Mouse (Mus musculus): ENCODE measurements around the gene Tex101. TPM values are rescaled to one million over a fixed set of nuclear protein-coding genes. Genes with fewer than 3 reads are reported as not detected.
"Not testable (repeated sequence)": the region's sequence is repeated elsewhere in the genome, so short reads cannot be mapped to it uniquely, and the experiment has no call there.

Tex101 gene
- total and polyA plus RNA-seq, 2 experiments from 2014 or later, result not detected

- 82% methylated on average over 6 of the region's 6 CpGs for WGBS
- DNase-seq (ENCODE audit: low spot score), result no peak
Measured at GRCm38 (mm10) chr7:24622967-24623366, 53.5 kb downstream of the Tex101 start.

GRCm38 (mm10) chr7:24621193-24621592 is 55.3 kb downstream of the Tex101 start:
- peak; percentile 33; the same call in 1 of the 2 replicates for TF ChIP-seq CTCF (IDR thresholded peaks at IDR 0.05; ENCODE audit: low read depth)
- Histone ChIP-seq H3K27me3 (ENCODE audit: insufficient read depth, low read length) (no peaks in the 10 kb centered on the region), H3K4me3 (ENCODE audit: low read length) (no peak overlapping the region), H3K36me3 (ENCODE audit: insufficient read depth, low read length) (no peaks in the 10 kb centered on the region), H3K27ac (no peak overlapping the region), H3K9me3 (ENCODE audit: low read length) (no peaks in the 10 kb centered on the region), H3K4me2 (ENCODE audit: low read depth, low read length) (no peak overlapping the region), H3K9ac (replicated peaks; ENCODE audit: low read length) (no peak overlapping the region), H3K4me1 (ENCODE audit: insufficient read depth, low read length) (no peaks in the 10 kb centered on the region)
- ATAC-seq (no peak), DNase-seq (ENCODE audit: low spot score) (no peak)
- 82% methylated on average over 3 of the region's 3 CpGs for WGBS

More at GRCm38 (mm10) chr7:24622967-24623366, 53.5 kb downstream of the Tex101 start:
- Histone ChIP-seq H3K36me3 (ENCODE audit: insufficient read depth, low read length) (no peaks in the 10 kb centered on the region), H3K27me3 (ENCODE audit: insufficient read depth, low read length) (no peaks in the 10 kb centered on the region), H3K27ac (no peak overlapping the region), H3K4me1 (ENCODE audit: insufficient read depth, low read length) (no peaks in the 10 kb centered on the region), H3K4me2 (ENCODE audit: low read depth, low read length) (no peak overlapping the region), H3K9me3 (ENCODE audit: low read length) (no peaks in the 10 kb centered on the region), H3K9ac (replicated peaks; ENCODE audit: low read length) (no peak overlapping the region), H3K4me3 (ENCODE audit: low read length) (no peak overlapping the region)
- no peak for ATAC-seq
- TF ChIP-seq CTCF (IDR thresholded peaks at IDR 0.05; ENCODE audit: low read depth), result 0 out of 2 replicates have a peak, but pooled peaks have one; percentile 9

GRCm38 (mm10) chr7:24619671-24620397 is 56.6 kb downstream of the Tex101 start:
- H3K36me3 ChIP-seq (ENCODE audit: insufficient read depth, low read length), result no peaks in the 10 kb centered on the region
- 48% methylated on average over 13 of the region's 13 CpGs for WGBS

GRCm38 (mm10) chr7:24618374-24618773 is 58.1 kb downstream of the Tex101 start:
- H3K27me3 ChIP-seq (ENCODE audit: insufficient read depth, low read length); H3K4me1 ChIP-seq (ENCODE audit: insufficient read depth, low read length); ATAC-seq; H3K9me3 ChIP-seq (ENCODE audit: low read length); H3K9ac ChIP-seq (replicated peaks; ENCODE audit: low read length); H3K4me2 ChIP-seq (ENCODE audit: low read depth, low read length); H3K27ac ChIP-seq; H3K36me3 ChIP-seq (ENCODE audit: insufficient read depth, low read length); H3K4me3 ChIP-seq (ENCODE audit: low read length); DNase-seq (ENCODE audit: low spot score): not testable (repeated sequence)
- 89% methylated on average over 8 of the region's 8 CpGs for WGBS

More at GRCm38 (mm10) chr7:24619671-24620397, 56.6 kb downstream of the Tex101 start:
- H3K4me2 ChIP-seq (ENCODE audit: low read depth, low read length), result no peak overlapping the region
- H3K9me3 ChIP-seq (ENCODE audit: low read length), result no peaks in the 10 kb centered on the region
- H3K4me3 ChIP-seq (ENCODE audit: low read length), result no peak overlapping the region
- H3K9ac ChIP-seq (replicated peaks; ENCODE audit: low read length), result no peak overlapping the region
- no peaks in the 10 kb centered on the region for H3K4me1 ChIP-seq (ENCODE audit: insufficient read depth, low read length)
- H3K27ac ChIP-seq, result no peak overlapping the region
- DNase-seq (ENCODE audit: low spot score), result no peak
- no peak for ATAC-seq
- no peaks in the 10 kb centered on the region for H3K27me3 ChIP-seq (ENCODE audit: insufficient read depth, low read length)
- TF ChIP-seq CTCF (IDR thresholded peaks at IDR 0.05; ENCODE audit: low read depth), result peak; percentile 20; the same call in 1 of the 2 replicates

Other genes with a start within 250 kb of the Tex101 start
- not detected in 2 replicates for gene Irgc1, start 224.4 kb downstream of the Tex101 start, total RNA-seq (2014; rRNA removed)
- not detected in 2 replicates for gene Irgc1, start 224.4 kb downstream of the Tex101 start, polyA plus RNA-seq (2015; fragmentation: Nextera tagmentation; extraction: Ambion mirVana)
- gene Plaur, start 214.2 kb downstream of the Tex101 start, total RNA-seq (2014; rRNA removed), result 3.0 and 4.8 TPM in 2 replicates
- 1.3 and 1.4 TPM in 2 replicates for gene Plaur, start 214.2 kb downstream of the Tex101 start, polyA plus RNA-seq (2015; fragmentation: Nextera tagmentation; extraction: Ambion mirVana)
- gene Cadm4, start 194.7 kb downstream of the Tex101 start, total RNA-seq (2014; rRNA removed), result 423 and 447 TPM in 2 replicates
- 97.9 and 101 TPM in 2 replicates for gene Cadm4, start 194.7 kb downstream of the Tex101 start, polyA plus RNA-seq (2015; fragmentation: Nextera tagmentation; extraction: Ambion mirVana)
- gene Zfp428, start 169.7 kb downstream of the Tex101 start, total RNA-seq (2014; rRNA removed), result 138 and 152 TPM in 2 replicates
- gene Zfp428, start 169.7 kb downstream of the Tex101 start, polyA plus RNA-seq (2015; fragmentation: Nextera tagmentation; extraction: Ambion mirVana), result 219 and 222 TPM in 2 replicates
- gene AC161166.1, start 164.2 kb downstream of the Tex101 start, total RNA-seq (2014; rRNA removed), result not detected in 2 replicates
- 0.19 and 0.55 TPM in 2 replicates for gene AC161166.1, start 164.2 kb downstream of the Tex101 start, polyA plus RNA-seq (2015; fragmentation: Nextera tagmentation; extraction: Ambion mirVana)
- gene Irgq, start 146.0 kb downstream of the Tex101 start, total RNA-seq (2014; rRNA removed), result 103 and 107 TPM in 2 replicates
- gene Irgq, start 146.0 kb downstream of the Tex101 start, polyA plus RNA-seq (2015; fragmentation: Nextera tagmentation; extraction: Ambion mirVana), result 16.9 and 20.0 TPM in 2 replicates
- gene Pinlyp, start 130.6 kb downstream of the Tex101 start, total RNA-seq (2014; rRNA removed), result not detected in 2 replicates
- gene Pinlyp, start 130.6 kb downstream of the Tex101 start, polyA plus RNA-seq (2015; fragmentation: Nextera tagmentation; extraction: Ambion mirVana), result not detected in 2 replicates
- 36.7 and 50.8 TPM in 2 replicates for gene Xrcc1, start 130.4 kb downstream of the Tex101 start, total RNA-seq (2014; rRNA removed)
- 44.0 and 45.1 TPM in 2 replicates for gene Xrcc1, start 130.4 kb downstream of the Tex101 start, polyA plus RNA-seq (2015; fragmentation: Nextera tagmentation; extraction: Ambion mirVana)
- gene Ethe1, start 89.1 kb downstream of the Tex101 start, total RNA-seq (2014; rRNA removed), result 36.3 and 43.8 TPM in 2 replicates
- gene Ethe1, start 89.1 kb downstream of the Tex101 start, polyA plus RNA-seq (2015; fragmentation: Nextera tagmentation; extraction: Ambion mirVana), result 24.4 and 25.3 TPM in 2 replicates
- gene Zfp575, start 89.0 kb downstream of the Tex101 start, total RNA-seq (2014; rRNA removed), result 1.0 and 1.2 TPM in 2 replicates
- gene Zfp575, start 89.0 kb downstream of the Tex101 start, polyA plus RNA-seq (2015; fragmentation: Nextera tagmentation; extraction: Ambion mirVana), result 20.3 and 21.0 TPM in 2 replicates
- gene Phldb3, start 65.9 kb downstream of the Tex101 start, total RNA-seq (2014; rRNA removed), result 0.11 and 0.73 TPM in 2 replicates
- gene Phldb3, start 65.9 kb downstream of the Tex101 start, polyA plus RNA-seq (2015; fragmentation: Nextera tagmentation; extraction: Ambion mirVana), result not detected in 2 replicates
- 1.3 and 1.4 TPM in 2 replicates for gene Lypd3, start 40.1 kb downstream of the Tex101 start, total RNA-seq (2014; rRNA removed)
- 1.2 and 1.3 TPM in 2 replicates for gene Lypd3, start 40.1 kb downstream of the Tex101 start, polyA plus RNA-seq (2015; fragmentation: Nextera tagmentation; extraction: Ambion mirVana)
- not detected in 2 replicates for gene BC049730, start 32.6 kb upstream of the Tex101 start, total RNA-seq (2014; rRNA removed)
- gene BC049730, start 32.6 kb upstream of the Tex101 start, polyA plus RNA-seq (2015; fragmentation: Nextera tagmentation; extraction: Ambion mirVana), result not detected in 2 replicates
- not detected in 2 replicates for gene Gm4763, start 50.2 kb upstream of the Tex101 start, total RNA-seq (2014; rRNA removed)
- not detected in 2 replicates for gene Gm4763, start 50.2 kb upstream of the Tex101 start, polyA plus RNA-seq (2015; fragmentation: Nextera tagmentation; extraction: Ambion mirVana)
- gene Cd177, start 83.6 kb upstream of the Tex101 start, total RNA-seq (2014; rRNA removed), result 2.2 and 2.8 TPM in 2 replicates
- 0.38 and 0.55 TPM in 2 replicates for gene Cd177, start 83.6 kb upstream of the Tex101 start, polyA plus RNA-seq (2015; fragmentation: Nextera tagmentation; extraction: Ambion mirVana)
- not detected in 2 replicates for gene Ceacam10, start 100.5 kb upstream of the Tex101 start, total RNA-seq (2014; rRNA removed)
- gene Ceacam10, start 100.5 kb upstream of the Tex101 start, polyA plus RNA-seq (2015; fragmentation: Nextera tagmentation; extraction: Ambion mirVana), result 0.63 and 0.80 TPM in 2 replicates
- 0.79 and 2.5 TPM in 2 replicates for gene Gm9844, start 185.5 kb upstream of the Tex101 start, total RNA-seq (2014; rRNA removed)
- 31.9 and 32.5 TPM in 2 replicates for gene Gm9844, start 185.5 kb upstream of the Tex101 start, polyA plus RNA-seq (2015; fragmentation: Nextera tagmentation; extraction: Ambion mirVana)
- not detected in 2 replicates for gene Lypd4, start 193.3 kb upstream of the Tex101 start, total RNA-seq (2014; rRNA removed)
- not detected in 2 replicates for gene Lypd4, start 193.3 kb upstream of the Tex101 start, polyA plus RNA-seq (2015; fragmentation: Nextera tagmentation; extraction: Ambion mirVana)
- gene Dmrtc2, start 193.4 kb upstream of the Tex101 start, total RNA-seq (2014; rRNA removed), result 1.7 TPM in 1 of 2 replicates, not detected in the other
- gene Dmrtc2, start 193.4 kb upstream of the Tex101 start, polyA plus RNA-seq (2015; fragmentation: Nextera tagmentation; extraction: Ambion mirVana), result 0.10 and 0.18 TPM in 2 replicates
- gene Rps19, start 207.7 kb upstream of the Tex101 start, total RNA-seq (2014; rRNA removed), result 483 and 611 TPM in 2 replicates
- 1,228 and 1,333 TPM in 2 replicates for gene Rps19, start 207.7 kb upstream of the Tex101 start, polyA plus RNA-seq (2015; fragmentation: Nextera tagmentation; extraction: Ambion mirVana)
- gene Cd79a, start 220.7 kb upstream of the Tex101 start, total RNA-seq (2014; rRNA removed), result 0.10 and 0.11 TPM in 2 replicates
- gene Cd79a, start 220.7 kb upstream of the Tex101 start, polyA plus RNA-seq (2015; fragmentation: Nextera tagmentation; extraction: Ambion mirVana), result 0.63 and 0.93 TPM in 2 replicates
- gene Arhgef1, start 226.2 kb upstream of the Tex101 start, total RNA-seq (2014; rRNA removed), result 16.9 and 33.6 TPM in 2 replicates
- gene Arhgef1, start 226.2 kb upstream of the Tex101 start, polyA plus RNA-seq (2015; fragmentation: Nextera tagmentation; extraction: Ambion mirVana), result 33.9 and 39.0 TPM in 2 replicates